Mouse (Mus musculus): ENCODE results near the gene Laptm4a. TPM values are rescaled to one million over a fixed set of nuclear protein-coding genes. Genes with fewer than 3 reads are reported as not detected.
A peak's percentile ranks its signal among the peaks of the same experiment; 100 is the strongest.

Gene Laptm4a
- polyA plus RNA-seq, 1 experiment from 2014 or later, result 125 TPM

DNA sequence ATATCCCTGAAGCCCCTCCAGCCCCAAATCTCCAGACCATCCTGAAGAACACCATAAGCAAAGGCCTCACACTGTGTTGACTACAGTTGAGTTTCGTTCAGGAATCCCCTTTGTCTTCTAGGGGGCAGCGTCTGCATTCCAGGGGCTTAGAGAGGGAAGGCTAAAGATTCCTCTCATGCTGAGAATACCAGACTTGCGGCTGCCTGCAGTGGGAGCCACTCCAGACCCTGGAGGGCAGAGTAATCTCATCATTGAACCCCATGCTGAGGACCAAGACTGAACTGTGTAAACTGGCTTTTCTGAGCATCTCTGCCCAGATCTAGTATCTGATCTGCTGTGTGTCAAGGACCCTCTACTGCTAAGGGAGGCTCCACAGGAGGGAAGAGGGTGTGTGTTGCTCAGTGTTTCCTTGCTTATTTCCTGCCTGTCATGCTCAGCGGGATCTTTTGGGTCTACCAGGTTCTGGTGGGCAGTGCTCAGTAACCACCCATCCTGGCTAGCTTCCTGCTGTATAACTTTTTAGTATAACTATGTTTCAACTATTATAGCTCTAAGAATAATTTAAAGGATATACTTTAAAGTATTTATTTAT is 21.3 kb upstream of the Laptm4a start:
- Histone ChIP-seq H3K4me2 (no peak overlapping the region), H3K4me3 (ENCODE audit: low read depth, low read length) (no peak overlapping the region), H3K9ac (ENCODE audit: low read depth, low read length) (no peak overlapping the region), H3K27ac (ENCODE audit: low read depth, low read length) (peak overlapping the region; percentile 60; the same call in 1 of the 2 replicates), H3K4me1 (ENCODE audit: control insufficient read depth, insufficient read depth, low read length) (peaks cover 27% of the 10 kb centered on the region), H3K36me3 (ENCODE audit: control insufficient read depth, insufficient read depth, low read length) (no peaks in the 10 kb centered on the region), H3K27me3 (ENCODE audit: control insufficient read depth, insufficient read depth, low read length) (no peaks in the 10 kb centered on the region), H3K9me3 (replicated peaks; ENCODE audit: control insufficient read depth, low read length) (no peaks in the 10 kb centered on the region)
- ATAC-seq (replicated peaks; ENCODE audit: insufficient number of reproducible peaks, low FRiP score, low TSS enrichment), result no peak
- WGBS (ENCODE audit: insufficient replicate concordance), result 13% methylated on average over 4 of the region's 4 CpGs

- no peak overlapping the region for H3K4me3 ChIP-seq (ENCODE audit: low read depth, low read length)
- WGBS (ENCODE audit: insufficient replicate concordance), result 13% methylated on average over 5 of the region's 5 CpGs
- no peak overlapping the region for H3K4me2 ChIP-seq
- no peaks in the 10 kb centered on the region for H3K27me3 ChIP-seq (ENCODE audit: control insufficient read depth, insufficient read depth, low read length)
- H3K9ac ChIP-seq (ENCODE audit: low read depth, low read length), result no peak overlapping the region
- ATAC-seq (replicated peaks; ENCODE audit: insufficient number of reproducible peaks, low FRiP score, low TSS enrichment), result no peak
- H3K36me3 ChIP-seq (ENCODE audit: control insufficient read depth, insufficient read depth, low read length), result no peaks in the 10 kb centered on the region
- no peaks in the 10 kb centered on the region for H3K9me3 ChIP-seq (replicated peaks; ENCODE audit: control insufficient read depth, low read length)
- peaks cover 27% of the 10 kb centered on the region for H3K4me1 ChIP-seq (ENCODE audit: control insufficient read depth, insufficient read depth, low read length)
- H3K27ac ChIP-seq (ENCODE audit: low read depth, low read length), result peak overlapping the region; percentile 57; the same call in 1 of the 2 replicates
Measured at GRCm38 (mm10) chr12:8900919-8901663, 20.4 kb upstream of the Laptm4a start.

DNA sequence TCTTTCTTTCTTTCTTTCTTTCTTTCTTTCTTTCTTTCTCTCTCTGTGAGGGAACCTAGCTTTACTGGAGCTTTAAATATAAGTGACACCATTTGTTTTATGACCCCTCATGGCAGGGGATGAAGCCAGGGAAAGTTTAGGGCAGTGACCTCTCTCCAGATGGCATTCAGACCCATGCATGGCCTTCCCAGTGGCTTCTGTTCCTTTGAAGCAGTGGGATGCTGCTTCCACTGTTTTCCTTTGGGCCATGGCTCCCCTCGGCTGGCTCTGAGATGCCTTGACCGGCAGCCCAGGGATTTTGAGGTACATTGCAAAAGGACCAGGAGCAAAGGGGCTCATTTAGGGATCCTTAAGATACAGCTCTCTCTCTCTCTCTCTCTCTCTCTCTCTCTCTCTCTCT is 19.5 kb upstream of the Laptm4a start:
- Histone ChIP-seq H3K27ac (ENCODE audit: low read depth, low read length) (no peak overlapping the region), H3K4me3 (ENCODE audit: low read depth, low read length) (no peak overlapping the region), H3K9ac (ENCODE audit: low read depth, low read length) (no peak overlapping the region), H3K4me2 (no peak overlapping the region), H3K27me3 (ENCODE audit: control insufficient read depth, insufficient read depth, low read length) (no peaks in the 10 kb centered on the region), H3K4me1 (ENCODE audit: control insufficient read depth, insufficient read depth, low read length) (peaks cover 26% of the 10 kb centered on the region), H3K36me3 (ENCODE audit: control insufficient read depth, insufficient read depth, low read length) (no peaks in the 10 kb centered on the region), H3K9me3 (replicated peaks; ENCODE audit: control insufficient read depth, low read length) (no peaks in the 10 kb centered on the region)
- WGBS (ENCODE audit: insufficient replicate concordance), result 18% methylated on average over 2 of the region's 2 CpGs
- no peak for ATAC-seq (replicated peaks; ENCODE audit: insufficient number of reproducible peaks, low FRiP score, low TSS enrichment)

GRCm38 (mm10) chr12:8902479-8902878 is 19.0 kb upstream of the Laptm4a start:
- Histone ChIP-seq H3K4me2 (no peak overlapping the region), H3K4me1 (ENCODE audit: control insufficient read depth, insufficient read depth, low read length) (peaks cover 22% of the 10 kb centered on the region), H3K27me3 (ENCODE audit: control insufficient read depth, insufficient read depth, low read length) (no peaks in the 10 kb centered on the region), H3K9ac (ENCODE audit: low read depth, low read length) (no peak overlapping the region), H3K4me3 (ENCODE audit: low read depth, low read length) (no peak overlapping the region), H3K27ac (ENCODE audit: low read depth, low read length) (no peak overlapping the region), H3K9me3 (replicated peaks; ENCODE audit: control insufficient read depth, low read length) (no peaks in the 10 kb centered on the region), H3K36me3 (ENCODE audit: control insufficient read depth, insufficient read depth, low read length) (no peaks in the 10 kb centered on the region)
- ATAC-seq (replicated peaks; ENCODE audit: insufficient number of reproducible peaks, low FRiP score, low TSS enrichment), result no peak
- 39% methylated on average over 3 of the region's 3 CpGs for WGBS (ENCODE audit: insufficient replicate concordance)

DNA sequence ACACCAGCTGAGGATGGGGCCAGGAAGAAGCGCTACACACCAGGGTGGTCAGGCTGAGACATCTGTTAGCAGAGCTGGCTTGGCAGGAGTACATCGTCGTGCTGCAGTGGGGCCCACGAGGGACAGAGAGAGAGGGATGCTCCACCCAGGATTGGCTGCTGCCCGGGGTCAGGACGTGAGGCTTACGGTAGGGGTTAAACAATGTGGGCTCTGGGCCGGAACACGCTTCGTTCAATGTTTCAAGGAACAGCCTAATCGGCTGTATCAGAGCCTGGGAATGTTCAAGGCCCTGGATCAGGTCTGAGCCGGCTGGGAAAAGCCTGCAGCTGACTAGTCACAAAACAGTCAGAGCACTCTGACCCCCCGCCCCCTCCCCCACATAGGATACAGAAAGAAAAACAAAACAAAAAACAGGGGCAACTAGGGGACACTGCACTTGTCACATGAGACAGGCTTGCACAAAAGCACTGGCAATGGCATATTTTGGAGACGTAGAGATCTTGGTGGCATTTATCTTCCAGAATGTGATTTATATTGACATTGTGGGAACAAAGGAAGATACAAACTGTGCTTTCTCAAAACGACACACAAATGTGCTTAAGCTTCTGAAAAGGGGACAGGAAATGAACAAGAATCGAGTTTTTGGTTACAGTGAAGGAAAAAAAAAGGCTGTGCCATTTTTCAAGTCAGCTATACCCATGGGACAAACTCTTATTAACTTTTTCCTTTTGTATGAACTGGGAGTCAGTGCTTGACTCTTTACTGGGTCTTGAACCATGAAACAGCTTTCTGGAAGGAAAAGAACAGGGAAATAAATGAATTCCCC is 8.4 kb upstream of the Laptm4a start:
- WGBS (ENCODE audit: insufficient replicate concordance), result 23% methylated on average over 16 of the region's 16 CpGs
- ATAC-seq (replicated peaks; ENCODE audit: insufficient number of reproducible peaks, low FRiP score, low TSS enrichment), result no peak; the same call in 1 of the 2 replicates
- peaks cover 24% of the 10 kb centered on the region for H3K4me1 ChIP-seq (ENCODE audit: control insufficient read depth, insufficient read depth, low read length)
- peak overlapping the region; percentile 62 for H3K9ac ChIP-seq (ENCODE audit: low read depth, low read length)
- no peaks in the 10 kb centered on the region for H3K27me3 ChIP-seq (ENCODE audit: control insufficient read depth, insufficient read depth, low read length)
- H3K27ac ChIP-seq (ENCODE audit: low read depth, low read length), result peak overlapping the region; percentile 35; the same call in 1 of the 2 replicates
- no peak overlapping the region for H3K4me2 ChIP-seq
- H3K4me3 ChIP-seq (ENCODE audit: low read depth, low read length), result no peak overlapping the region
- no peaks in the 10 kb centered on the region for H3K9me3 ChIP-seq (replicated peaks; ENCODE audit: control insufficient read depth, low read length)
- no peaks in the 10 kb centered on the region for H3K36me3 ChIP-seq (ENCODE audit: control insufficient read depth, insufficient read depth, low read length)

- Histone ChIP-seq H3K27me3 (ENCODE audit: control insufficient read depth, insufficient read depth, low read length) (no peaks in the 10 kb centered on the region), H3K4me3 (ENCODE audit: low read depth, low read length) (no peak overlapping the region), H3K9ac (ENCODE audit: low read depth, low read length) (no peak overlapping the region), H3K36me3 (ENCODE audit: control insufficient read depth, insufficient read depth, low read length) (no peaks in the 10 kb centered on the region), H3K27ac (ENCODE audit: low read depth, low read length) (peak overlapping the region; percentile 60; the same call in 1 of the 2 replicates), H3K4me1 (ENCODE audit: control insufficient read depth, insufficient read depth, low read length) (peaks cover 24% of the 10 kb centered on the region), H3K9me3 (replicated peaks; ENCODE audit: control insufficient read depth, low read length) (no peaks in the 10 kb centered on the region), H3K4me2 (no peak overlapping the region)
- ATAC-seq (replicated peaks; ENCODE audit: insufficient number of reproducible peaks, low FRiP score, low TSS enrichment), result no peak
- 62% methylated on average over 9 of the region's 9 CpGs for WGBS (ENCODE audit: insufficient replicate concordance)
Measured at GRCm38 (mm10) chr12:8913701-8914340, 7.6 kb upstream of the Laptm4a start.

GRCm38 (mm10) chr12:8916378-8916777 is 5.1 kb upstream of the Laptm4a start:
- 0 out of 2 replicates have a peak, but pooled peaks have one; percentile 22 for ATAC-seq (replicated peaks; ENCODE audit: insufficient number of reproducible peaks, low FRiP score, low TSS enrichment)

DNA sequence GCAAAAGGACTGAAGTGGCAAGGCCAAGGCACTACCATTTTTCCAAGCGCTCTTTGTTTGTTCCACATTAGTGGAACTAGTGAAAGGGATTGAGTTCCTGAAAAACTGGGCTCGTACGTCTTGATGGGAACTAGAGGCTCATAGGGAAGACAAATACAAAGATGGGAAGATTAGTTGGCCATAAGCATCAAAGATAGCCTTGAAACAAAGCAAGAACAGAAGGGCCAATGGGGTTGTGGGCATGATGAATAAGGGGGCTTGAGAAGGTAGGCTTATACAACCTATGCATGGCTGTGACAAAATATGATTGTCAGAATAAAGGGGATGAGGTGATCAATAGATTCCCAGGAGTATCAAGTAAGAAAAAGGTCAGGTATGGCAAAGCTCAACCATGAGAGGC is 2.2 kb upstream of the Laptm4a start:
- Histone ChIP-seq H3K27ac (ENCODE audit: low read depth, low read length) (no peak overlapping the region), H3K9ac (ENCODE audit: low read depth, low read length) (0 out of 2 replicates have a peak overlapping the region, but pooled peaks have one; percentile 22), H3K27me3 (ENCODE audit: control insufficient read depth, insufficient read depth, low read length) (no peaks in the 10 kb centered on the region), H3K4me3 (ENCODE audit: low read depth, low read length) (no peak overlapping the region), H3K36me3 (ENCODE audit: control insufficient read depth, insufficient read depth, low read length) (no peaks in the 10 kb centered on the region), H3K4me1 (ENCODE audit: control insufficient read depth, insufficient read depth, low read length) (peaks cover 23% of the 10 kb centered on the region), H3K4me2 (no peak overlapping the region), H3K9me3 (replicated peaks; ENCODE audit: control insufficient read depth, low read length) (no peaks in the 10 kb centered on the region)
- WGBS (ENCODE audit: insufficient replicate concordance), result 88% methylated on average over 3 of the region's 3 CpGs
- ATAC-seq (replicated peaks; ENCODE audit: insufficient number of reproducible peaks, low FRiP score, low TSS enrichment), result no peak

More at GRCm38 (mm10) chr12:8916378-8916777, 5.1 kb upstream of the Laptm4a start:
- H3K27me3 ChIP-seq (ENCODE audit: control insufficient read depth, insufficient read depth, low read length), result no peaks in the 10 kb centered on the region
- H3K36me3 ChIP-seq (ENCODE audit: control insufficient read depth, insufficient read depth, low read length), result no peaks in the 10 kb centered on the region
- WGBS (ENCODE audit: insufficient replicate concordance), result 46% methylated on average over 5 of the region's 5 CpGs
- no peaks in the 10 kb centered on the region for H3K9me3 ChIP-seq (replicated peaks; ENCODE audit: control insufficient read depth, low read length)
- H3K9ac ChIP-seq (ENCODE audit: low read depth, low read length), result no peak overlapping the region
- peak overlapping the region; percentile 52 for H3K27ac ChIP-seq (ENCODE audit: low read depth, low read length)
- H3K4me2 ChIP-seq, result no peak overlapping the region
- H3K4me1 ChIP-seq (ENCODE audit: control insufficient read depth, insufficient read depth, low read length), result peaks cover 28% of the 10 kb centered on the region
- H3K4me3 ChIP-seq (ENCODE audit: low read depth, low read length), result no peak overlapping the region

All from heart, embryonic 11.5 days (tissue).